Mouse (Mus musculus) brain, embryonic 14.5 days (tissue): ENCODE measurements at regions not wholly inside any gene's neighbourhood (a gene's known extent, or its start where the extent isn't known, plus 50 kb on each side); places are given as distances from the start of the nearest gene placed in this dataset.

ENCODE experiments used
- CTCF ChIP-seq: fragments of 200-500 bp; IDR thresholded peaks from 2 replicates; pipeline ENCODE4 v1.5.1; 2012; ENCODE audit warnings: inconsistent platforms, mild to moderate bottlenecking, moderate library complexity, borderline replicate concordance; ENCODE audit not compliant: insufficient read depth, insufficient read length; ENCODE audit errors: extremely low read depth
- POLR2A ChIP-seq: fragments of 200-500 bp; IDR thresholded peaks from 2 replicates; pipeline ENCODE4 v1.6.1; 2012; ENCODE audit warnings: mild to moderate bottlenecking, inconsistent platforms, borderline replicate concordance; ENCODE audit not compliant: poor library complexity, insufficient read depth, insufficient read length, severe bottlenecking; ENCODE audit errors: extremely low read depth

- TF ChIP-seq POLR2A (no peak), CTCF (no peak)
Observed at GRCm38 (mm10) chr13:33763295-33763916, 79.8 kb downstream of the Serpinb6e start.
